Mouse (Mus musculus): ENCODE results near the gene Smarca5. TPM values are rescaled to one million over a fixed set of nuclear protein-coding genes. Genes with fewer than 3 reads are reported as not detected.

Smarca5 gene
- polyA plus RNA-seq, 1 experiment from 2014 or later, result 111 TPM

Other genes starting within 250 kb of the Smarca5 start
- 16.4 and 22.1 TPM in 2 replicates for gene Gypa, start 245.7 kb downstream of the Smarca5 start, polyA plus RNA-seq (2016; fragmentation: Nextera tagmentation; extraction: Ambion mirVana)
- not detected in 2 replicates for gene Frem3, start 128.4 kb downstream of the Smarca5 start, polyA plus RNA-seq (2016; fragmentation: Nextera tagmentation; extraction: Ambion mirVana)
- gene Gab1, start 141.0 kb upstream of the Smarca5 start, polyA plus RNA-seq (2016; fragmentation: Nextera tagmentation; extraction: Ambion mirVana), result 10.1 and 11.4 TPM in 2 replicates

All from forebrain, embryonic 10.5 days (tissue).